Mouse (Mus musculus) adipocyte (in vitro differentiated cells): Measurements from ENCODE around the gene Nrxn2.
A peak's percentile ranks its signal among the peaks of the same experiment; 100 is the strongest.

Experiments used
- DNase-seq: peaks from one replicate; pipeline ENCODE4 v3.0.0-alpha.2; 2016; ENCODE audit warnings: low spot score

Nrxn2 gene

GRCm38 (mm10) chr19:6416894-6417761, 1.4 kb upstream of the Nrxn2 start:
- no peak for DNase-seq

- no peak for DNase-seq
Measured at GRCm38 (mm10) chr19:6418984-6419692, 607 bp downstream of the Nrxn2 start.

- DNase-seq: no peak
Measured at GRCm38 (mm10) chr19:6419805-6420310, 1.3 kb downstream of the Nrxn2 start.

GRCm38 (mm10) chr19:6420481-6421210, 2.1 kb downstream of the Nrxn2 start:
- no peak for DNase-seq

DNA sequence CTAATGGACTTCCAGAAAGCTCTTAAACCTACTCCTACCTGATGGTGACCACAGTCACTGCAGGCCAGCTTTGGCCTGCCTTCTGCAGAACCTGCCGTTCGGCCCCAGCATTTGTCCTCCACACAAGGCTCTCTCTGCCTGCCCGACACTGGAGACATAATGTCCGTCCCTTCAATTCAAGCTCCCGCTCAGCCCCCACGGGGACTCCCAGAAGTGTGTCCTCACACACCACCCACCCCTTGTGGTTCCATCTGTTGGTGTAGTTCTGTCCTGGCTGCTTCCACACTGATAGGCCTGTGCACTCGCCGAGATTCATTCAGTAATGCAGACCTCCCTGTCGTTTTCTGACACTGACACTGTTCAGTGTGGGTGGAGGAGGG, 2.7 kb downstream of the Nrxn2 start:
- no peak for DNase-seq

GRCm38 (mm10) chr19:6422014-6422413, 3.5 kb downstream of the Nrxn2 start:
- DNase-seq: no peak

DNA sequence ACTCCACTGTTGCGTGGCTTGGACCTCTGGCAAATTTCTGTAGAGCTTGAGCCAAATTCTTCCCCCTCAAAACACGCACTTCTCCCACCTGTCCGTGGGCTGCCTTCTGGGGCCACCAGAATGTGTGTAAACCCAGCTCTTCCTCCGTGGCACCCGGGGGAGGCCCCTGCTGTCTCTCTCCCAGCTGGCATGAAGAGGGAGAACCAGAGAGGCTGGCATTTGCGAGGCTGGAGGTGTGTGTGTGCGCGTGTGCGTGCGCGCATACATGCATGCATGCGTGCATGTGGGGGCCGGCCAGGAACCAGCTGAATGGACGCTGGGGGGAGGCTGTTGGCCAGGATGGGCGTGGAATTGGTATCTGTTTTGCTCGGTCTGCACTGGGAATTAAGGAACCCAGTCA, 4.7 kb downstream of the Nrxn2 start:
- DNase-seq: no peak

DNA sequence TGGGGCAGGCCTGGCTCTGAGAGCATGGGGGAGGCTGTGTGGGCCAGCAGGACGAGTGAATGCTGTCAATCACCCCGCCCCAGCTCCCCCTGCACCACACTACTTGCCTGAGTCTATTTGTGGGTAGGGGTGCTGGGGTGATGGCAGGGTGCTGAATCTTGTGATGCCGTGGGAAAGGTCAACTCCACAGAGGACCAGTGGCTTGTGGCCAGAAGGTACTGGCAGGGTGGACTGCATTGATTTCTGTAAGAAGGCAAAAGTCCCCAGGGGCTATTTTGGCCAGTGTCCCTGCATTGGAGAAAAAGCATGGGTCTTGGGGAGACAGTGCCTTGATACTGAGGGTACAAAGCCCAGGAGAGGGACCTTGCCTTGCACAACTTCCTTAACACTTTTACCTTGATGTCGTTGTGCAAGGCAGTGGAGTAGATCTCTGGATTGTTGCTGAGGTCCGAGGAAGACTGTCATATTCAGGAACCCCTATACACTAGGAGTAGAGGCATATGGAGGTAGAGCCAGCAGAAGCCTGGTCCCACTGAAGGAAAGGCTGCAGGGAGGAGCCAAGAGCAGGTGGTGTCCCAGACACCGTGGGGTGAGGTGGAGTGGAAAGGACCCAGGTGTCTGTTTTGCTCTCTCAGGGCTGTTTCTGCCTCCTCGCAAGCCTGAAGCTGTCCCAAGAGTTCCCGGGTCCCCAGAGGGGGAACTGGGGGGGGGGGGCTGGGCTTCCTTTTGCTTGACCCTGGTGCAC, 5.8 kb downstream of the Nrxn2 start:
- DNase-seq: peak; percentile 16

DNA sequence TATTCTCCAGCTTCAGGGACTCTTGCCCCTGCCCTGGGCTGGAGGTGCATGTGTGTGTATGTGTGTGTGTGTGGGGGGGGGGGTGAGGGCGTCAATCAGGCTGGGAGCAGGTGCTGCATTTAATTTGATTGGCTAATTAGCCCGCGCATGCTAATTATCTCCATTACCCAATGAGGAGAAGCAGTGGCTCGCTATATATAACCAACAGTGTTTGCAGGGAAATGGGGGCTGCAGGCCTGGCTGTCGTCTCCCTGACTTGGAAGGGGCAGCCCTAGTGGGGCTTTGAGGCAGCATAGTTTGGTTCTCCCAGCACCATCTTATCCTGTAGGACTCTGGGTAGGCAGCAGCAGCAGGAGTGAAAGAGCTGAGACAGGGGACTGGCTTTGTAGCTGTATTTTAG, 7.1 kb downstream of the Nrxn2 start:
- no peak for DNase-seq

- DNase-seq: peak; percentile 79
Measured at GRCm38 (mm10) chr19:6426703-6427500, 8.4 kb downstream of the Nrxn2 start.

- no peak for DNase-seq
Measured at GRCm38 (mm10) chr19:6427653-6428434, 9.3 kb downstream of the Nrxn2 start.

- DNase-seq: no peak
Measured at GRCm38 (mm10) chr19:6428501-6429200, 10.1 kb downstream of the Nrxn2 start.

- no peak for DNase-seq
Measured at GRCm38 (mm10) chr19:6443016-6443415, 24.5 kb downstream of the Nrxn2 start.

DNA sequence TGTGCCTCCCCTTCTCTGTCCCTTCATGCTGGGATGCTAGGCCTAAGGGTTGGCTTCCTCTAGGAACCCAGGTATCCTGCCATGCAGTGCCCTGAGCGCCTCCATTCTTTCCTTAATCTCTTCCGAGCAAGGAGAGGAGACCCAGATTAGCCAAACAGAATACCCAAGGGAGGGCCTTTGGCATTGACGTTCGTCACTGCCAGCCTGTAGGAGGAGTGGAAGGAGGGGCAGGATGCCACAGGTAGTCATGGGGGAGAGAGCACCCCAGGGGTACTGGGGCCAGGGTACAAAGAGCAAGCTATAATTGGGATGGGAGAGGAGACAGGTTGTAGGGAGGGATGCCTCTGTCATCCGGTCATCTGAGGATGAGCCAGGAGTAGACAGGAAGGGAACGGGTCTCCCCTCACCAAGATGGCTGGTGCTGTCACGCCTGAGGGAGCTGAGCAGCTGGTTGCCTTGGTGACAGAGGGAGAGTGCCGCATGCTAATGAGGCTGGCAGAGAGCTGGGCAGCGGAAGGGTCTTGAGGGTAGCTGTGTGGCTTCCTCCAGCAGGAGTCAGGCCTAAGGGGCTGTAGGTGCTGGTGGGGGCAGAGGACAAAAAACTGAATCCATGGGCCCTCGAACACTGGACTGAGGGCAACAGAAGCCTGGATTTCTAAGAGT, 27.4 kb downstream of the Nrxn2 start:
- DNase-seq: no peak

DNA sequence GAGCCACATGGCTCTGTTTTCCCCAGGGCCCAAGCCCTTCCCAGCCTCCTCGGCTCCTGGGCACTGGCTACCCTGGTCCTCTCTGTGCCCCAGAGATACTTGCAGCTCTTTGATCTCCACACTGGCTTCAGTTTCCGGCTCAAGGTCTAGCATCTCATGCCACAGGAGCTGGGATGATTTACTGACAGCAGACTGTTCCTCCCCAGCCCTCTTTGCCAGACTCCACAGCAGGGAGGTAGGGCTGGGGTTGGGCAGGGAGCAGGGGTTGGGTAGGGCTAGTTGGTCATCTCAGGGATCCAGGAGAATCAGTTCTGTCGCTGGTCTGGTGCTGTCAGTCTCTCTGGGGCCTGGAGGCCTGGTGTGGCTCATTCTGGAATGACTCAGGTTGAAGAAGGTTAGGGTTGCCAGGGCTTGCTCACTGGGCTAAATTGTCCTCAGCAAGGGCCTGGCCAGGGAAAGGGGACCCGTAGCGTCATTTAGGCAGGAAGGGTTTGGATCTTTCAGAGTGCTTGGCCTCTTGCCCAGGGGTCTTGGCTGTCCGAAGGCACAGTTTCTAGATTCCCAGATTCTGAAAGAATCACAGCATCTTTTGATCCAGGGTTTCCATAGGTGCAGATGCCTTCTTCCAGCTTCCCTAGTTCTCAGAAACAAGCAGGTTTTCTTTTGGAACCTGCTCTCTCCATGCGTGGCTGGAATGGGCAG, 28.4 kb downstream of the Nrxn2 start:
- DNase-seq: no peak

DNA sequence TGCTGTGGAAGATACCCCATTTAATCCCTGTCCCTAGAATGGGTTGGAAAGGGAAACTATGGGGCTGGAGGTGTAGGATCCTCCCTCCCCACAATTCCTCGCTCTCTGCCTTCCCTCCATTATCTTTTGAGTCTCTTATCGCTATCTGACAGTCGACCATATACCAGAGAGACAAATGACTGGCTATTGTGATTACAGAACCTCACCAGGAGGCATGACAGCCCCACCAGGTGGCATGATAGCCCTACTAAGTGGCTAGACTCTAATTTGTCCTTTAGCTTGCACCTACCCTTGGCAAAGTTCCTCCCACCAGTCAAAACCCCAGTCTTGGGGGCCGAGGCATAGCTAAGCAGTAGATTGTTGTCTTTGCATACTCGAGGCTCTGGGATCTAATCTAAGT, 30.2 kb downstream of the Nrxn2 start:
- DNase-seq: no peak

GRCm38 (mm10) chr19:6449841-6450240, 31.3 kb downstream of the Nrxn2 start:
- no peak for DNase-seq

DNA sequence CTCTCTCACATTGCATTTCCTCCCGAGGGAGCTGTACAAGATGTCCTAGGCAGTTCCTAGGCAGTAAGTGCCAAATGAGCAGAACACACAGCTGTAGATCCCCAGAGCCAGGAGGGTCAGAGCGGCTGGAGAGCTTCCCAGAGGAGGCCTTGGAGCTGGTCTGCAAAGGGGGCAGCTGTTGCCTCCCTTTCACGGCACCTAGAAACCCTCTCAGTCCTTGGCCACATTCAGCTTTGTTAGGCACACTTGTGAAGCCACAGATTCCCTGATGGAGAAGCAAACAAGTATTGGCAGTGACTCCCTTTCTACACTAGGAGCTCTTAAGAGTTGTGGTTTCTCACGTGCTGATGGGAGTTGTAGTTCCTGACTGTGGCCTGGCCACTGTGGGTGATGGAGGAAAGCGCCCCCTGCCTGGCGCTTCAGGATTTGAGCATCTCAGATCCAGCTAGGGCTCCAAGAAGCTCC, 33.5 kb downstream of the Nrxn2 start:
- DNase-seq: peak; percentile 89
